Mouse (Mus musculus) retina, adult 2 months (tissue): ENCODE measurements at regions not wholly inside any gene's neighbourhood (a gene's known extent, or its start where the extent isn't known, plus 50 kb on each side); places are given as distances from the start of the nearest gene placed in this dataset.

ENCODE experiments used
- DNase-seq: peaks from one replicate; pipeline ENCODE4 v3.0.0-alpha.2; 2012; ENCODE audit warnings: low read depth, low spot score

GRCm38 (mm10) chr3:138662625-138663024 lies 79.4 kb upstream of the Tspan5 start:
- no peak for DNase-seq

GRCm38 (mm10) chr3:138668394-138669092 lies 73.5 kb upstream of the Tspan5 start:
- DNase-seq, result no peak

GRCm38 (mm10) chr3:138675881-138676280 lies 66.1 kb upstream of the Tspan5 start:
- DNase-seq, result no peak

GRCm38 (mm10) chr3:138678351-138678750 lies 63.6 kb upstream of the Tspan5 start:
- DNase-seq, result no peak

- DNase-seq, result peak; percentile 18
Measured at GRCm38 (mm10) chr3:138686636-138687230, 55.3 kb upstream of the Tspan5 start.

- no peak for DNase-seq
Measured at GRCm38 (mm10) chr3:138688606-138689005, 53.4 kb upstream of the Tspan5 start.
